Mouse (Mus musculus) neural tube, embryonic 12.5 days (tissue): ENCODE measurements around the gene Rnf2. TPM values are rescaled to one million over a fixed set of nuclear protein-coding genes. Genes with fewer than 3 reads are reported as not detected.
"Not testable (repeated sequence)": the region's sequence is repeated elsewhere in the genome, so short reads cannot be mapped to it uniquely, and the experiment has no call there.

Experiments used
- ATAC-seq: fragments of 200-750 bp; cut with Nextera tagmentation; 2 replicates; pipeline ENCODE4 v1.8.0; 2017; ENCODE audit warnings: low read depth, mild to moderate bottlenecking, moderate TSS enrichment, moderate library complexity; ENCODE audit not compliant: low FRiP score
- H3K27ac ChIP-seq: fragments of 300-500 bp; sonication (generic); 2 replicates; pipeline ENCODE4 v1.5.1; 2016
- H3K27me3 ChIP-seq: fragments of 300-500 bp; sonication (generic); replicated peaks from 2 replicates; pipeline ENCODE4 v1.6.1; 2016; ENCODE audit warnings: mild to moderate bottlenecking
- H3K36me3 ChIP-seq: fragments of 300-500 bp; sonication (generic); 2 replicates; pipeline ENCODE4 v1.6.1; 2016; ENCODE audit warnings: mild to moderate bottlenecking
- H3K4me1 ChIP-seq: fragments of 300-500 bp; sonication (generic); 2 replicates; pipeline ENCODE4 v1.6.1; 2016
- H3K4me2 ChIP-seq: fragments of 300-500 bp; sonication (generic); replicated peaks from 2 replicates; pipeline ENCODE4 v1.6.1; 2016; ENCODE audit warnings: mild to moderate bottlenecking
- H3K4me3 ChIP-seq: fragments of 300-500 bp; sonication (generic); 2 replicates; pipeline ENCODE4 v1.5.1; 2016
- H3K9ac ChIP-seq: fragments of 300-500 bp; sonication (generic); 2 replicates; pipeline ENCODE4 v1.6.1; 2016; ENCODE audit warnings: mild to moderate bottlenecking
- H3K9me3 ChIP-seq: fragments of 300-500 bp; sonication (generic); 2 replicates; pipeline ENCODE4 v1.6.1; 2016; ENCODE audit warnings: mild to moderate bottlenecking
- WGBS: fragments of 180-500 bp; shearing (Covaris S2); methylation state at CpG from one replicate; pipeline ENCODE4 v1.1.7; 2016; 5-methylcytosine and 5-hydroxymethylcytosine counted together
- polyA plus RNA-seq: library from polyadenylated mRNA; unstranded; fragments of >200 nt; fragmentation: Nextera tagmentation; extraction: Ambion mirVana; gene quantifications from 2 replicates; pipeline ENCODE4 v1.2.1, GENCODE M21; 2016

Rnf2 gene
- polyA plus RNA-seq, 1 experiment from 2014 or later: 132 TPM

DNA sequence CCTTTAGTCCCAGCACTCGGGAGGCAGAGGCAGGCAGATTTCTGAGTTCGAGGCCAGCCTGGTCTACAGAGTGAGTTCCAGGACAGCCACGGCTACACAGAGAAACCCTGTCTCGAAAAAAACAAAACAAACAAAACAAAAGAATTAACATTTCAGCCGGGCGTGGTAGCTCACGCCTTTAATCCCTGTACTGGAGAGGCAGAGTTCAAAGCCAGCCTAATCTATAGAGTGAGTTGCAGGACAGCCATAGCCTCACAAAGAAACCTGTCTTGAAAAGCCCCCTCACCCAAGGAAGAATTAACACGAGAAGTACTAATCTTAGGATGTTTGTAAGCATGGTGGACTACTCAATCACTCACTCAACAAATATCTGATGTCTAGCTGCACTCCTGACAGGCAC lies 28.4 kb downstream of the Rnf2 start:
- not testable (repeated sequence) for H3K4me1 ChIP-seq, H3K4me3 ChIP-seq, H3K9me3 ChIP-seq, H3K9ac ChIP-seq, H3K4me2 ChIP-seq, ATAC-seq, H3K27me3 ChIP-seq, H3K27ac ChIP-seq
- 96% methylated on average over 8 of the region's 8 CpGs for WGBS
- H3K36me3 ChIP-seq: peaks cover 67% of the 10 kb centered on the region

DNA sequence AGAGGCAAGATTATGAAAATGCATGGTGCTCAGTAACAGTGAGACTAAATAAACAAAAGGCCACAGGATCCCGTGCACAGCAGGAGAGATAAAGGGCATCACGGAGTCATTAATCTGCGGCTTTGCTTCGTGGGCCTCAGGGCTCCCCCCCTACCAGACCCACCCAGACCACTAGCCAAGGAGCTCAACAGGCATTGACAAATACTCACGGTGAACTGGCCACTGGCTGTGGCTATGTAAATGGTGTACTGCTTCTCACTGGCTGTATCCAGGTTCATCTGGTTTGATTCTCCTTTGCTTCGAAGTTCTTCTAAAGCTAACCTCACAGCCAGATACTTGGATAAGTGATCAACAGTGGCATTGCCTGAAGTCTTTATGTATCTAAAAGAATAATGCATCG lies 29.3 kb downstream of the Rnf2 start:
- ATAC-seq: no peak
- WGBS: 46% methylated on average over 7 of the region's 7 CpGs
- H3K36me3 ChIP-seq: peaks cover 61% of the 10 kb centered on the region

DNA sequence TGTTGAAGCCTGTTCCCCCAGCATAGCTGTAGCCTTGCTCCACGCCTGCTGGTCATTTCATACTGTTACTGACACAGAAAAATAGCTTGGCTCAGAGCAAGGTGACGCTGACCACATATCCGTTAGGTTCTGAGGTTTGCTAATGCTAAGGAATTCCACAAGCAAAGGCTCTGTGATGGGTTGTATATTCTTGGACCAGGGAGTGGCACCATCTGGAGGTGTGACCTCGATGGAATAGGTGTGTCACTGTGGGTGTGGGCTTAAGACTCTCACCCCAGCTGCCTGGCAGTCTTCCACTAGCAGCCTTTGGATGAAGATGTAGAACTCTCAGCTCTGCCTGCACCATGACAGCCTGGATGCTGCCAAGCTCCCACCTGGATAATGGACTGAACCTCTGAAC lies 34.2 kb downstream of the Rnf2 start:
- H3K36me3 ChIP-seq: peaks cover 21% of the 10 kb centered on the region
- peaks cover 3% of the 10 kb centered on the region; the same call in 1 of the 2 replicates for H3K4me1 ChIP-seq
- ATAC-seq: no peak

More for the DNA sequence above, 29.3 kb downstream of the Rnf2 start:
- H3K27me3 ChIP-seq: no peaks in the 10 kb centered on the region
- no peak overlapping the region for H3K27ac ChIP-seq
- no peak overlapping the region for H3K4me3 ChIP-seq
- H3K9me3 ChIP-seq: no peaks in the 10 kb centered on the region
- no peak overlapping the region for H3K9ac ChIP-seq
- H3K4me2 ChIP-seq: no peak overlapping the region
- peaks cover 3% of the 10 kb centered on the region; the same call in 1 of the 2 replicates for H3K4me1 ChIP-seq

DNA sequence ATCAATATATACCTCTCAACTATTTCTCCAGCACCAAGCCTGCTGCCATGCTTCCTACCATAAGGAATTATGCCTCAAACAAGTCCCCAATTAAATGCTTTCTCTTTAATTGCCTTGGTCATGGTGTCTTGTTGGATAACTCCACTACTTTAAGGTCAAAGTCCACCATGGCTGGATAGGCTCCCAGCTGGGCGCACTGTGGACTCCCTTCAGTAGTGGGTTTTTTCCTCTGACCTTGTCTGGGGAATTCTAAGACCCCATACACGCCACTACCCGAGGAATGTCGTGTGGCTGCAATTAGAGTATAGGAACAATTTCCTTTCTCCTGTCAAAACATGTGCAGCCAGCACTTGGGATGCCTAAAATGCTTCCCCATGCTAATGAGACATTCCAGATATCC lies 35.8 kb downstream of the Rnf2 start:
- H3K9me3 ChIP-seq: no peaks in the 10 kb centered on the region
- no peak for ATAC-seq
- H3K27ac ChIP-seq: no peak overlapping the region
- H3K36me3 ChIP-seq: peaks cover 28% of the 10 kb centered on the region
- H3K4me1 ChIP-seq: no peaks in the 10 kb centered on the region
- WGBS: 73% methylated on average over 4 of the region's 4 CpGs
- H3K4me2 ChIP-seq: no peak overlapping the region
- no peaks in the 10 kb centered on the region for H3K27me3 ChIP-seq
- no peak overlapping the region for H3K9ac ChIP-seq
- H3K4me3 ChIP-seq: no peak overlapping the region

More for the DNA sequence above, 34.2 kb downstream of the Rnf2 start:
- H3K27me3 ChIP-seq: no peaks in the 10 kb centered on the region
- 92% methylated on average over 4 of the region's 4 CpGs for WGBS
- no peak overlapping the region for H3K9ac ChIP-seq
- no peaks in the 10 kb centered on the region for H3K9me3 ChIP-seq
- H3K4me2 ChIP-seq: no peak overlapping the region
- no peak overlapping the region for H3K4me3 ChIP-seq
- H3K27ac ChIP-seq: no peak overlapping the region

DNA sequence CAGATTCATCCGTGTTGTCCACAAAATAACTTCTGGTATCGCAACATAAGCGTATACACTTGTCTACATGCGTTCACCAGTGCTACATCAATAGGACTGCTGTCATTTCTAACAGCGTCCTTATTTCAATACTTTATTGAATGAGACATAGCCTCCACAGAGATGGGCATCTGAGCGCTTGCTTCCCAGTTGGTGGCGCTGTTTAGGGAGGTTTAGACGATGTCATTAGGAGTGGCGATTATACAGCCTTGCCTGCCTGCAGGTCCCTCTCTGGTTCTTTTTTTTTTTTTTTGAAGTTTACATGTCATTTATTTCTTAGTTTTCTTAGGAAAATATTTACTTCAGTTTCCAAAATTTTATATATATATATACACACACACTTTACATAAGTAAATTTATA lies 39.5 kb downstream of the Rnf2 start:
- ATAC-seq: no peak
- 83% methylated on average over 9 of the region's 9 CpGs for WGBS

DNA sequence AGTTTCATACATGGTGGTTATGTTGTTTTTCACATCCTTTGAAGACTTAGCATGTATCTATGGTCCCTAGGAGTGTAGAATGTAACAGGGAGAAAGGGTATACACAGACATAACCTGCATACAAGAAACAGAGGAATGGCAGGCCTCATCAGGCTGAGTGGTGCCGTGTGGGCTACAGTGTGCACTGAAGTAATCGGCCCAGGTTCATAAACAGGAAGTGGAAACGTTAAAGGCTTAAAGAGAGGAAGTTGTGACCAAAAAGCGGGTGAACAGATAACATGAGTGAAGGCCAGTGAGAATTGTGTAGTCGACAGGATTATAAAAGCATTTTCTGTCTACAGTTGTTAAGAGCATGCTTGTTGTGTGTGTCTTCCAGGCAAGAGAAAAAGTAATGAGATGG lies 43.7 kb downstream of the Rnf2 start:
- H3K27me3 ChIP-seq: no peaks in the 10 kb centered on the region
- peaks cover 62% of the 10 kb centered on the region for H3K36me3 ChIP-seq
- no peaks in the 10 kb centered on the region for H3K4me1 ChIP-seq
- no peak overlapping the region for H3K9ac ChIP-seq
- no peak overlapping the region for H3K4me2 ChIP-seq
- 91% methylated on average over 5 of the region's 5 CpGs for WGBS
- H3K27ac ChIP-seq: no peak overlapping the region
- ATAC-seq: no peak
- no peak overlapping the region for H3K4me3 ChIP-seq
- no peaks in the 10 kb centered on the region for H3K9me3 ChIP-seq

More for the DNA sequence above, 39.5 kb downstream of the Rnf2 start:
- Histone ChIP-seq H3K36me3 (peaks cover 42% of the 10 kb centered on the region), H3K4me1 (no peaks in the 10 kb centered on the region), H3K4me3 (no peak overlapping the region), H3K4me2 (no peak overlapping the region), H3K9ac (no peak overlapping the region), H3K27ac (no peak overlapping the region), H3K9me3 (no peaks in the 10 kb centered on the region), H3K27me3 (no peaks in the 10 kb centered on the region)

DNA sequence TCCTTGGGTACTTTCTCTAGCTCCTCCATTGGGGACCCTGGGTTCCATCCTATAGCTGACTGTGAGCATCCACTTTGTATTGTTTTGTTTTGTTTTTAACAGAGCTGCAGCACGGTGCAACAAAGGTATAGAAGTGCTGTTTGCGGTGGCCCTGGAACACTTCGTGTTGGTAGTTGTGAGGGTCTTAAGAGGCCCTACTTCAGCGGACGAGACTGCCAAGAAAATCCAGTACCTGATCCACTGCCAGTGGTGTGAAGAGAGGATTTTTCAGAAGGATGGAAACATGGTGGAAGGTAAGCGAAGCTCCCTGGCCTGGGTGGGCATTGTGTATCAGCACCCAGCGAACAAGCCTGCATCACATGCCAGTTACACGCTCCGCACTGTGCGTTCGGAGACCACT lies 48.8 kb downstream of the Rnf2 start:
- ATAC-seq: no peak
- Histone ChIP-seq H3K9me3 (no peaks in the 10 kb centered on the region), H3K27me3 (no peaks in the 10 kb centered on the region), H3K4me1 (no peaks in the 10 kb centered on the region), H3K4me3 (no peak overlapping the region), H3K27ac (no peak overlapping the region), H3K9ac (no peak overlapping the region), H3K36me3 (peaks cover 64% of the 10 kb centered on the region), H3K4me2 (no peak overlapping the region)
- 97% methylated on average over 11 of the region's 11 CpGs for WGBS

DNA sequence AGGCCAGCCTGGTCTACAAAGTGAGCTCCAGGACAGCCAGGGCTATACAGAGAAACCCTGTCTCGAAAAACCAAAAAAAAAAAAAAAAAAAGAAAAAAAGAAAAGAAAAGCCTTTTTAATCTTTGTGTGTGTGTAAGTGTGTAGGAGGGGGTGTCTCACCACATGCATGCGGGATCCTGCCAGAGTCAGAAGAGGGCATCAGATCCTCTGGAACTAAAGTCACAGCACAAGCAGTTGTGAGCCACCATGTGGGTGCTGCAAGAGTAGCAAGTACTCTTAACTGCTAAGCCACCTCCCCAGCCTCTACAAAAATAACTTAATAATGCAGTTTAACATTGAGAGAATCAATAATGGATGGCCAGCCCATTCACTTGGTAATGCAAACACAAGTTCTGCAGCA lies 49.9 kb downstream of the Rnf2 start:
- Histone ChIP-seq H3K9me3 (no peaks in the 10 kb centered on the region), H3K4me1 (no peaks in the 10 kb centered on the region), H3K36me3 (peaks cover 68% of the 10 kb centered on the region), H3K27ac (no peak overlapping the region), H3K4me2 (no peak overlapping the region), H3K4me3 (no peak overlapping the region), H3K27me3 (no peaks in the 10 kb centered on the region), H3K9ac (no peak overlapping the region)
- WGBS: 85% methylated on average over 2 of the region's 2 CpGs
- no peak for ATAC-seq

DNA sequence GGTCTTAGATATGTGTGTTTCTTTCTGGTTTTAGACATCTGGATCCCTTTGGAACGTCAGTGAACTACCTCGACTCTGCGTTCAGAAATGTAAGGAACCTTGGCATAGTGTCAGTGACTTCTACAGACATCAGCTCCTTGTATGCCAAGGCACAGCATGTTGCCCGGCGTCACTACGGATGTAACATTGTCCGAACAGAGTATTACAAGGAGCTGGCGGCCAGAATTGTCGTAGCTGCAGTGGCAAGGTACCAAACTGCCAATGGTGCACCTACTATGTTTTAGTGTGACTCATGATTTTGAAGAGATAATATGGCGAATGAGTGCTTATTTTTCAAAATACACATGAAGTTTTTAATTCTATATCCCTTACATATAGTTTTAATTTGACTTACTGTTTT lies 50.9 kb downstream of the Rnf2 start:
- Histone ChIP-seq H3K9me3 (no peaks in the 10 kb centered on the region), H3K4me3 (no peak overlapping the region), H3K36me3 (peaks cover 78% of the 10 kb centered on the region), H3K4me2 (no peak overlapping the region), H3K9ac (no peak overlapping the region), H3K4me1 (no peaks in the 10 kb centered on the region), H3K27me3 (no peaks in the 10 kb centered on the region), H3K27ac (no peak overlapping the region)
- 97% methylated on average over 10 of the region's 10 CpGs for WGBS
- no peak for ATAC-seq

DNA sequence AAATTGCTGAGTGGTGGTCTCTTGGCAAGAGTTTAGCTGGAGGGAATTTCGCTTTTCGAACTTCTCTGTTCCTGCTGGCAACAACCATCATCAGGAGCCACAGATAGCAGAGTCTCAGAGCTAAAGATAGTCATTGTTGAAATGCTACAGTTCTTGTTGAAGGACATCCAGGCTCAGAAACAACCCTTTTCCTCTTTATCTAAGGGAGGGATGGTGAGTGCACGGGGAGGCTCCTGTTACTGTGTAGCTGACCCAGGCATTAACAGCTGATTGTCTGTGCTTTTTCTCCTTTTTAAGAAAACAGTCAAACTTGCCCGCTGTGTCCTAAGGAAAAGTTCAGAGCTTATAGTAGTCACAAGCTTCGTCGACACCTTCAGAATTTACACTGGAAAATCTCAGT lies 65.3 kb downstream of the Rnf2 start:
- Histone ChIP-seq H3K4me1 (no peaks in the 10 kb centered on the region), H3K4me2 (no peak overlapping the region), H3K4me3 (no peak overlapping the region), H3K9me3 (no peaks in the 10 kb centered on the region), H3K9ac (no peak overlapping the region), H3K27me3 (no peaks in the 10 kb centered on the region), H3K27ac (no peak overlapping the region), H3K36me3 (peaks cover 51% of the 10 kb centered on the region)
- ATAC-seq: no peak
- 97% methylated on average over 6 of the region's 6 CpGs for WGBS

DNA sequence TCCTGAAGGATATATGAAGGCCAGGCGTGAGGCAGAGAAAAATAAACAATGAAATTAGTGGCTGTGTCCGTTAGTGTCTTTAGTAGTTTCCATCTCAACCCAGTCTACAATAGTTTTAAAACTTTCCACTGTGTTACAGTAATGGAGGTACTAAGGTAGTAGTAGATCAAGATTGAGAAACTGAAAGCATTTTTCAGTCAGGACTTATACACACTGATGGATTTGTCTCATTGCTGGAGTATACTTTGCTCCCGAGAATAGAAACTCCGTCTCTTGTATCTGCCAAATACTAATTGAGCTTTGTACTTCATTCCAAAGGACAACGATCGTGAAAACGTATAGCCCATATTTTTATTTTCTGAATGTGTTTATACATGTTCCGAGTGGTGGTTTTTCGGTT lies 71.4 kb downstream of the Rnf2 start:
- no peaks in the 10 kb centered on the region for H3K27me3 ChIP-seq
- peak overlapping the region; percentile 94 for H3K9ac ChIP-seq
- H3K27ac ChIP-seq: no peak overlapping the region
- H3K4me2 ChIP-seq: peak overlapping the region; percentile 74
- WGBS: 52% methylated on average over 9 of the region's 9 CpGs
- peaks cover 13% of the 10 kb centered on the region for H3K4me1 ChIP-seq
- H3K36me3 ChIP-seq: peaks cover 8% of the 10 kb centered on the region; the same call in 1 of the 2 replicates
- ATAC-seq: no peak
- H3K9me3 ChIP-seq: no peaks in the 10 kb centered on the region
- peak overlapping the region; percentile 92 for H3K4me3 ChIP-seq

DNA sequence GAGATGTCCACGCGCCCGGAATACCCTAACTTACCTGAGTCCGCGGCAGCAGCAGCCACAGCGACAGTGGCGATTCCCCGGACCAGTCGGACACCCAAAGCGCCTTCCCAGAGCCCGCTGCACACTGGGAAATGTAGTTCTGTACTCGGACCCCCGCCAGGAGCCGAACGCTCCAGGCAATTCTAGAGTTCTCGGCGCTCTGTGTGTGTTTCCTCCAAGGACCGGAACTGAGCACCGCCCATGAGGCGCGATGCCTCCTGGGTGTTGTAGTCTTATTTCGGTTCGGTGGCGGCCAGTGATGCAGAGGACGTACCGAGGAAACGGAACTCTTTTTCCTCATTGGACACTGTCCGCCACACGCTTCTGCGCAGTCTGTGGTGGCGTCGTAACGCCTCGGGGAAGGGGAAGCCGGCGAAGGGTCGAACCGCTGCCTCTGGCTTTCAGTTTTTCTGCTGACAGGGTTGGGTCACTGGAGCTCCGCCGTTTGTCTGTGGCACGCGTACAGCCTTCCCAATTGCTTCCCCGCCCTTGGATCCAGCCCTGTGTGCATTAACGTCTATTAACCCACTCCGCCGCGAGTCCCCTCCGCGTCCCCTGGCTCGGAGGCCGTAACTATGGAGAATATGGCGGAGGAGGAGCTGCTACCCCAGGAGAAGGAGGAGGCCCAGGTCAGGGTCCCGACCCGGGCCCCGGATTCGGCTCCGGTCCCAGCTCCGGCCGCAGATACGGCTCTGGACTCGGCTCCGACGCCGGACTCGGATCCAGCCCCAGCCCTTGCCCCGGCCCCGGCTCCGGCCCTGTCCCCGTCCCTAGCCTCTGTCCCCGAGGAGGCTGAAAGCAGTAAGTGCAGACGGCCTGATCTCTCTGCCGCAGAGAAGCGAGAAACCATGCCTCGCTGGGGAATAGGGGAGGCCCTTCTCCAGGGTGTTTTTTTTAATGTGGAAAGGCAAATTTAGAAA lies 72.2 kb downstream of the Rnf2 start, which contains the start of the genes Swt1 and Trmt1l:
Gene Swt1, minus strand, starts transcription at position 193 of the 959 bp plus-strand sequence.
Gene Trmt1l, plus strand, starts transcription at position 280 of the 959 bp plus-strand sequence.
- Histone ChIP-seq H3K36me3 (0 out of 2 replicates have a peak, but pooled peaks cover 2% of the 10 kb centered on the region), H3K27ac (peak within 1 kb of the TSS; percentile 90), H3K4me1 (peaks cover 13% of the 10 kb centered on the region), H3K9ac (peak within 1 kb of the TSS; percentile 94), H3K4me2 (peak within 1 kb of the TSS; percentile 74), H3K4me3 (peak within 1 kb of the TSS; percentile 92), H3K27me3 (no peaks in the 10 kb centered on the region), H3K9me3 (no peaks in the 10 kb centered on the region)
- WGBS: under 1% methylated on average over 71 of the region's 74 CpGs
- peak; percentile 100 for ATAC-seq
